Mouse (Mus musculus): ENCODE results near the gene Uck1.

DNA sequence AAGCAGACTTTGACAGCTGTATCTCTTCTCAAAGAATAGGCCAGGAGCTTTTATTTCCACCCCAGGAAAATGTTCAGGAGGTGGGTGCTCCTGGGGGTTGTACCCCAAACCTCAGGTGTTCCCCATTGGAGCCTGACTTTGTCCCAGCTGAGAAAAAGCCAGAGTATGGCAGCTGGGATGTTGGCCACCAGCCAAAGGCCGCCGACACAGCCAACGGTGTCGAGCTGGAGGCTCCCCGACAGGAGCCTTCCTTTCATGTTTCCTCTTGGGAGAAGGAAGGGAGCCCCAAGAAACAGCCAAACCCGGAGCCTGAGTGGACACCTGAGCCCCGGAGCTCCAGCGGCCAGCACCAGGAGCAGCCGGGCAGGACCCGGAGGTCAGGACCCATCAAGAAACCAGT lies 47.0 kb downstream of the Uck1 start:
- TF ChIP-seq CTCF (IDR thresholded peaks at IDR 0.05; ENCODE audit: control insufficient read depth, insufficient read depth, insufficient read length), result no peak
- no peak for TF ChIP-seq MAX (IDR thresholded peaks at IDR 0.05)
- TF ChIP-seq USF1 (IDR thresholded peaks at IDR 0.05; ENCODE audit: low read depth), result no peak
- TF ChIP-seq MYOG (IDR thresholded peaks at IDR 0.05; ENCODE audit: control insufficient read depth, extremely low read depth, insufficient read length), result no peak
- TF ChIP-seq CEBPB (IDR thresholded peaks at IDR 0.05; ENCODE audit: low read depth), result no peak
- TF ChIP-seq MYOD1 (IDR thresholded peaks at IDR 0.05; ENCODE audit: control insufficient read depth, insufficient read length, low read depth), result no peak
